Mouse (Mus musculus): Measurements from ENCODE around the gene Gse1.
A peak's percentile ranks its signal among the peaks of the same experiment; 100 is the strongest.

Gse1 gene

GRCm38 (mm10) chr8:120588908-120589771 lies 360.9 kb downstream of the Gse1 start, which contains the start of gene Gins2:
Gene Gins2, minus strand, starts transcription at chr8:120589304.
- DNase-seq (ENCODE audit: extremely low read depth, low read depth, low spot score): peak; percentile 93

DNA sequence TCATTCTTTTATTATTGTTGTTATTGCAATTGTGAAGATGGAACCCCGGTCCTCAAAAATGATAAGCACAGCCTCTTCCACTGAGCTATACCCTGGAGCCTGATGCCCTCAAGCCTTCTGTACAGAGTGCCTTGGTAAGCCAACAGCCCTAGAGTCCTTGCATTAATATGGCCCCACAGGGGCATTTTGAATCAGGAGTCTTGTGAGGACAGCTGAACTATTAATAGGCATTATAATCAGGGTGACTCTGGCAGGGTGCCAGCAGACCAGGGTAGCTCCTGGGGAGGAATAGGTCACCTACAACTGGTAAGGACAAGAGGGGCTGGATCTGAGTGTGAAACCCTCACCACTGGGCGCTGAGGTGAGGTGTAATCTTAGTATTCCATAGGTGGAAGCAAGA lies 361.7 kb downstream of the Gse1 start:
- DNase-seq (ENCODE audit: extremely low read depth, low read depth, low spot score): no peak

DNA sequence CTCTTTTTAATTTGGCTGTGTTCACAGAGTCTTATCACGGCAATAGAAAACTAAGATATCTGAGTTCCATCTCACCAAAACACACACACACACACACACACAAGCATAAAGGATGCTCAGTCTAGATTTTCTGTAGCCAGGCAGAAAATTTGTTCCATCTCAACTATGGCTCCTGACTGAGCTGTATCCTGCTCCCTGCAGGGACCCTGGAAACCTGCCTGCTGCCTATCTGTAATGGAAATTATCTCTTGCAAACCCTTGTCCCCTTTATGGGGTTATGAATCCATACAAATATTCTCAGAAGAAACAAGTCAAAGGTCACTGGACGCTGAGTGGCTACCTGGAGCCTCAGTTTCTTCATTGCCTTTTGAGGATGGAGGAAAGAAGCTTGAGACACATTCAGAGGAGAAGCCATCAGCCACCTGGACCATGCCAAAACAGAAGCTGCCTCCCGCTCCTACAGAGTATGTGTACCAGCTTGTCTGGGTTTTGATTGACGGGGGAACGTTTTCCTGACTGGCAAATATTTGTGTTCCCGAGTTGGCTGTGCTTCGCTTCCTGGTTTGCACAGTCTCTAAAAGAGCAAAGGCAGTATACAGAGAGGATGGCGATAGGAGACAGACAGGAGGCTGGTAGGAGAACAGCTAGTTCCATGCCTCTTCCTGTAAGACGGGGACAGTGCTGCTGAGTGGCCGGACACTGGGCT lies 363.5 kb downstream of the Gse1 start:
- DNase-seq (ENCODE audit: extremely low read depth, low read depth, low spot score): no peak

- DNase-seq (ENCODE audit: extremely low read depth, low read depth, low spot score): no peak
Observed at GRCm38 (mm10) chr8:120594571-120594970, 366.3 kb downstream of the Gse1 start.

DNA sequence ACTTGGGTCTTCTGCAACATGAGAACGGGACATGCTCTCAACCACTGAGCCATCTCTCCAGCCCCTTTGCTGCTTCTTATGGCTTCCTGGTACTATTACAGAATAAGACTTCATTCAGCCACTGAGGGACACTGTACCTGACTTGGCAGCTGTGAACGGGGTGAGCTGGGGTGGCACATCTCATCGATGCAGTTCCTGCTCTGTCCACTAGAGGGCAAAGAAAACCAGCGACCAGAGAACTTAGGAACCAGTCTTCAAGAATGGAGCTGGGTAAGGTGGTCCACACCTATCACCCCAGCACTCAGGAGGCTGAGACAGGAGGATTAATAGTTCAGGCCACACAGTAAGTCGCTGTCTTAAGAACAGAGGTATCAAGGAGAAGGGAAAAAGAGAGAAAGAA lies 367.7 kb downstream of the Gse1 start:
- no peak for DNase-seq (ENCODE audit: extremely low read depth, low read depth, low spot score)

DNA sequence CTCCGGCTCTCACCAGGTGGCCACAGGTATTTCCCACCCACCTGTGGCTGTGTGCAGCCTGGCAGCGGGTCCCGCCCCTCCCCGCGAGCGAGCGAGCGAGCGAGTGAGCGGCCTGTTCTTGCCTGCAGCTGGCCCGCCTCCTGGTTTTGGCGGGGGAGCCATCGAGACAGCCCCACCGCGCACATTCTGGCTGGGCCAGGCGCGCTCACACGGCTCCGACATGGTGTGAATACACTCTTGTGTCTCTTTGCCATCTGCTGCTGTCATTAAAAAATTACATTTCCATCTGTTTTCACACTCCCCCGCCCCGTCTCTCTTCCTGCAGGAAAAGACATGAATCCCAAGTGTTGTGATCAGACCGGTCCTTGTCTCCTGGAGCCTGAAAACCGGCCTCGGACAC lies 370.3 kb downstream of the Gse1 start:
- DNase-seq (ENCODE audit: extremely low read depth, low read depth, low spot score): no peak

DNA sequence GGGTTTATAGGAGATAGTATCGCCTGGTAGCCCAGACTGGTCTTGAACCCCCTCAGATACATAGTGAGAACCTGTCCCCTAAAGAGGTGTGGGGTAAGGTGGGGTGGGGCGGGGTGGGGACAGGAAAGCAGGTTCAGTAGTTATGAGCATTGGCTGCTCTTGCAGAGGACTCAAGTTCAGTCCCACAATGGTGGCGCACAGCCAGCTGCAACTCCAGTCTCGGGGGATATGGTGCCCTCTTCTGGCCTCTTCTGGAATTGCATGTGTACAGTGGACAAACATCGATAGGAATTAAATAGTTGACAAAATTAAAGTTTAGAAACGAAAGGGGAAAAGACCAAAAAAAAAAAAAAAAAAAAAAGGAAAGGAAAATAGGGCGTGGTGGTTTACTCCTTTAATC lies 371.2 kb downstream of the Gse1 start:
- DNase-seq (ENCODE audit: extremely low read depth, low read depth, low spot score): no peak

DNA sequence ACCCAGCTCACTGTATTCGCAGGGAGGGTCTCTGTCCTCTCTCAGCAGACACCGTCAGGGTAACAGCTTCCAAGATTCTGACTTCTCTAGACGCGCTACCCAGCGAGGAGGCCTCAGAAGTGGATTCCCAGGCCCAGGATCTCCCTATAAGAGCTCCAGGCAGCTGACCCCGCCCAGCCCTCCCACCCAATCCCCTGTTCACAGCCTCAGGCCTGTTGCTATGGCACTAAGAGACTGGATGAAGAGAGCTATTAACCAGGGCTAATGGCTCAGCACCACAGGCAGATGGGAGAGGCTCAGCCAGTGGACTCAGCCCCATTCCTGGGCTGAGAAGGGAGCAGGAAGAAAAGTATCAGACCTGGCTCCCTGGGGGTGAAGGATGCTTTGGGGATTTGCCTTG lies 374.4 kb downstream of the Gse1 start:
- no peak for DNase-seq (ENCODE audit: extremely low read depth, low read depth, low spot score)

GRCm38 (mm10) chr8:120607460-120607859 lies 379.2 kb downstream of the Gse1 start:
- DNase-seq (ENCODE audit: extremely low read depth, low read depth, low spot score): no peak

- DNase-seq (ENCODE audit: extremely low read depth, low read depth, low spot score): no peak
Observed at GRCm38 (mm10) chr8:120607885-120608284, 379.6 kb downstream of the Gse1 start.

GRCm38 (mm10) chr8:120610824-120611223 lies 382.6 kb downstream of the Gse1 start:
- DNase-seq (ENCODE audit: extremely low read depth, low read depth, low spot score): no peak

DNA sequence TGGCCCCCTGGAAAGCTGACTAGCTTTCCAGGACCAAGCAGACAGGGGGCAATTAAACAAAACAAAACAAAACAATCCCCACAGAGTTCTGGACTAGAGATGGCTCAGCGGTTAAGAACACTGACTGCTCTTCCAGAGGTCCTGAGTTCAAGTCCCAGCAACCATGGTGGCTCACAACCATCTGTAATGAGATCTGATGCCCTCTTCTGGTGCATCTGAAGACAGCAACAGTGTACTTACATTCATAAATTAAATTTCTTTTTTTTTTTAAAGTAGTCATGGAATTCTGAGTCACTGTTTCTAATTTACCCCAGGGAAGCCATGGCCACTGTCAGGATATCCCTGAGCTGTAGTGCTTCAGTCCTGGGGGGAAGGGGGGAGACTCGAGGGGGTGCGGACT lies 386.2 kb downstream of the Gse1 start:
- DNase-seq (ENCODE audit: extremely low read depth, low read depth, low spot score): no peak

DNA sequence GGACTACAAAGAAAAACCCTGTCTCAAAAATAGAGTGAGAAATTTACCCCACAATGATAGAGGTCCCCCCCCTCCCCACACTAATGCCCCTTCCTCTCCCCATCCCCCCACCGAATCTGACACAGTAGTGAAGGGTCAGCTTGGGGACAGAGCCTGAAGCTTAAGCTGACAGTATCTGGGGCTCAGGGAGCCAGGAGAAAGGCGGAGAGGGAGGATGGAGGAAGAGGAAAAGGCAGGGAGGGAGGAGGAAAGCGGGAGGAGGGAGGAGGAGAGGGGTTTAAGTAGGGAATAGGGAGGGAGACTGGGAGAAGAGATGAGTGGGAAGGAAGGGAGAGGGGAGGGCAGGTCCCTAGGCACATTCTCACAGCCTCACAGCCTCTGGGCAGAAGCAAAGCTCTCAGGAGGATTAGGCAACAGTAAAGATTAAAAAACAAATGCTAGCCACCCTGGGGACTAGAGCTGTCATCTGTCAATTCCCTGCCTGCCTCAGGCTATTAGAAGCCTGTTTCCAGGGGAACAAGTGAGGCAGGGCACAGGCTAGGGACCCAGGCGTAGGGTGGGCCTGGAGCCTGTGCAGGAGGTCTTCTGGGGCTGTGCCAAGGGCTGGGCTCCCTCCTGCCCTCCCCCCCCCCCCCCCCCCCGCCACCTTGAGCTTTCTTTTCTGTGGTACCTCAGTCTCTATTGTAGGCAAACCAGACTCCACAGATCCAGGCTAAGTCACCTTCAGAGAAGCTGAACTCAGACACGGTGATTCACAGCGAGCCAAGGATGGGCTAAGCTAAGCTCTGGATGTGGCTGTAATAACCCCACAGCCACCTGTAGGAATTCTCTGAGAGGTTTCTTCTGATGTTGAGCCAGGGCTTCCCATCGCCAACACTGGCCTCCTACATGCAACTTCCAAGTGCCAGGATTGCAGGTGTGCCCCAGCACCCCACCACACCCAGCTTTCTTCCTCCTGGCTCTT lies 388.7 kb downstream of the Gse1 start:
- DNase-seq (ENCODE audit: extremely low read depth, low read depth, low spot score): no peak

DNA sequence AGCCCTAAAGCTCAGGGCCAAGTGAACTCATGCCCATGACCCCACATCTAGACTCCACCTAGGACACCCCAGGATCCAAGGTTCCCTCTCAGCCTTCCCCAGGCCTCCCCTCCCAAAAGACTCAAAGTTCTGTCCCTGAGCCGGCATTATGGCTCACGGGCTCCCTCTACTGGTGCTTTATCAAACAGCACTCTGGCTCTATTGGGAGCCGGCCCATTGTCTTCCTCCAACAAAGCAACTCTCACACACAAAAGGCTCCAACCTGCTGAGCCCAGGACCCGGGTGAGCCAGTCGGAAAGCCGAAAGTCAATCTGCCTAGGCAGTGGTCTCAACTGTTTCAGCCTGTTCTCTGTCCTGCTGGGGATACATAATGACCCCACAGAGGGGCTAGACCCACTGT lies 389.9 kb downstream of the Gse1 start:
- DNase-seq (ENCODE audit: extremely low read depth, low read depth, low spot score): no peak

- DNase-seq (ENCODE audit: extremely low read depth, low read depth, low spot score): no peak
Observed at GRCm38 (mm10) chr8:120619235-120620180, 391.3 kb downstream of the Gse1 start.

- DNase-seq (ENCODE audit: extremely low read depth, low read depth, low spot score): no peak
Observed at GRCm38 (mm10) chr8:120620441-120620840, 392.2 kb downstream of the Gse1 start.

- DNase-seq (ENCODE audit: extremely low read depth, low read depth, low spot score): no peak
Observed at GRCm38 (mm10) chr8:120622161-120622560, 393.9 kb downstream of the Gse1 start.

DNA sequence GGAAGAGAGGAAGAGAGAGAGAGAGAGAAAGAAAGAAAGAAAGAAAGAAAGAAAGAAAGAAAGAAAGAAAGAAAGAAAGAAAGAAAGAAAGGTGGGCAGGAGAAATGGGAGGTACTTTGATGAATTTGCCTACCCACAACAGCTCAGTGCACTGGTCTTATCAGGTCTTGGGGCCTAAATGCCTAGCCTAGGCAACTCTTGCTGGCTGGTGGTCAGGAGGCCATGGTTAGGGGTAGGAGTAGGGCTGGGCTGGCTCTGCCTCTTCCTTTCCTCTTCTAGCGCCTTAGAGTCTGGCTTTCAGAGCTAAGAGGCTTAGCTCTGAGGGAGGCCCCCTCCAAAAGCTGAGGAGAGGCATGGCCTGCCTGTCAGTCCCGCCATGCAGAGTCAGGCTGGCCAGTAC lies 395.4 kb downstream of the Gse1 start:
- no peak for DNase-seq (ENCODE audit: extremely low read depth, low read depth, low spot score)

- DNase-seq (ENCODE audit: extremely low read depth, low read depth, low spot score): no peak
Observed at GRCm38 (mm10) chr8:120626461-120626860, 398.2 kb downstream of the Gse1 start.

GRCm38 (mm10) chr8:120627298-120627697 lies 399.0 kb downstream of the Gse1 start:
- no peak for DNase-seq (ENCODE audit: extremely low read depth, low read depth, low spot score)

Measured in fat pad, adult 2 months (tissue).